Mouse (Mus musculus) left cerebral cortex, postnatal 10 days (tissue): ENCODE measurements around the gene Tgfb2. TPM values are rescaled to one million over a fixed set of nuclear protein-coding genes. Genes with fewer than 3 reads are reported as not detected.

Source experiments
- DNase-seq, 2 experiments: peaks; one replicate each; pipeline ENCODE4 v3.0.0; 2021 to 2022; ENCODE audit warnings: low spot score in 2 of 2, mixed read lengths in 1 of 2; ENCODE audit errors: extremely low spot score in 1 of 2
- intact Hi-C: fragments of 180-260 bp; cut with DNase I; formaldehyde crosslinking; loops from one replicate; pipeline ENCODE4 v1.15.1; 2025
- total RNA-seq, 2 experiments: library from RNA; stranded (reverse); gene quantifications; 2 replicates each; pipeline ENCODE4 v1.2.3; 2021

The Tgfb2 gene
- total RNA-seq, 2 experiments from 2014 or later = 10.5 to 13.7 TPM

- DNase-seq = no peak
- intact Hi-C loops = no loop called here
Measured at GRCm38 (mm10) chr1:186662996-186663395, 42.8 kb downstream of the Tgfb2 start.

GRCm38 (mm10) chr1:186661206-186661921, 44.4 kb downstream of the Tgfb2 start:
- DNase-seq = no peak
- intact Hi-C loops = no loop called here

- intact Hi-C loops = loop anchor here (5.0 kb wide), 1 partner anchor 44 kb away; no protein-coding TSS in a partner anchor
- no peak for DNase-seq
Measured at GRCm38 (mm10) chr1:186658783-186659182, 47.0 kb downstream of the Tgfb2 start.

DNA sequence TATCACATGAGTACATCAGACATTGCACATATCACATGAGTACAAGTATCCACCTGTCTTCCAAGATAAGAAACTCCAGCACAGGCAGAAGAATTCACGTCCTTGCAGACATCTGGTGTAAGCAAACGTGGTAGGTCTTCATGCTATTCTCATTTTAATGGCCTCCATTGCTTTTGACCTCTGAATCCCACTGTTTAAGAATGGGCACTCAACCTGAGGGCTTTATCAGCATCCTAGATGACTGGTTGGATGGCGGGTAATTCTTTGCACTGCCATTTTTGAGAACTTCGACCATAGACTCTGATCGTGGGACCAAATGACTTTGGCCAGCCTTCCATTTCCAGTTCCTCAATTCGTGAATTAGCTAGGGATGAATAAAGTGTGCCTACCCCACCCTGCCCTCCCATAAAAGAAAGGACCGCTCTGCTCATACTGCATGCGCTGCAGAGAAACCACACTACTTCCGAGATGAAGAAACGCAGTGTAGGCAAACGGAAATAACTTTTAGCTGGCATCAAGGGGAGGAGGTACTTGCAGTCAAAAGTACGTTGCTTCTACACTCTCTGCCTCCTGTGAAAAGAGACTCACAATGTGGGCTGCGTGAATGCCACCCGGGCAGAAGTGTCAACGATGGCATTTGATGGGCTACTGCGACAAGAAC, 48.1 kb downstream of the Tgfb2 start:
- intact Hi-C loops = loop anchor here (5.0 kb wide), 1 partner anchor 45 kb away; no protein-coding TSS in a partner anchor
- no peak for DNase-seq

- no peak for DNase-seq
- intact Hi-C loops = loop anchor here (5.0 kb wide), 1 partner anchor 45 kb away; no protein-coding TSS in a partner anchor
Measured at GRCm38 (mm10) chr1:186656732-186657329, 49.0 kb downstream of the Tgfb2 start.

- intact Hi-C loops = loop anchor here (5.0 kb wide), 1 partner anchor 46 kb away; no protein-coding TSS in a partner anchor
- no peak for DNase-seq
Measured at GRCm38 (mm10) chr1:186656201-186656600, 49.6 kb downstream of the Tgfb2 start.

- intact Hi-C loops = loop anchor here (5.0 kb wide), 1 partner anchor 47 kb away; no protein-coding TSS in a partner anchor
- DNase-seq = peak; percentile 43 to 49
Measured at GRCm38 (mm10) chr1:186655096-186655495, 50.7 kb downstream of the Tgfb2 start.

- DNase-seq = no peak
- intact Hi-C loops = no loop called here
Measured at GRCm38 (mm10) chr1:186652208-186652607, 53.6 kb downstream of the Tgfb2 start.

DNA sequence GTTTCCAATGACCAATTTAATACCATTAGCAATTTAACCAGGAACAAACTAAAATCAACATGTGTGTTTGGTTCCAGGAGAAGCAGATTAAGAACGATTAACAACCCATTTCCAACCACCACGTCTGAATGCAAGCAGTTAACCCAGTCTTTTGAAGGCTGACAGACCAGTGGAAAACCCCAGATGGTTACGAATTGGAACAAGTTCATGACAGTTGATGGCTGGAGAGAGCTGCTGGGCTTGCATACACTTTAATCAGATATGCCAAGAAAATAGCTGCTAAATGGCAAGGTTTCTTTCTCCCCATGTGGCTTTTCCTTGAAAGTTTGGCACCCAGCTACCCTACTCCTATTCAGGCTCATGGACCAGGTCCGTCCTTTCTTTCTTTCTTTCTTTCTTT, 55.8 kb downstream of the Tgfb2 start:
- intact Hi-C loops = no loop called here
- no peak for DNase-seq

- intact Hi-C loops = no loop called here
- DNase-seq = no peak
Measured at GRCm38 (mm10) chr1:186637304-186638213, 68.2 kb downstream of the Tgfb2 start.

GRCm38 (mm10) chr1:186635045-186635444, 70.7 kb downstream of the Tgfb2 start:
- intact Hi-C loops = no loop called here
- DNase-seq = no peak

- intact Hi-C loops = no loop called here
- no peak for DNase-seq
Measured at GRCm38 (mm10) chr1:186631457-186631856, 74.3 kb downstream of the Tgfb2 start.

DNA sequence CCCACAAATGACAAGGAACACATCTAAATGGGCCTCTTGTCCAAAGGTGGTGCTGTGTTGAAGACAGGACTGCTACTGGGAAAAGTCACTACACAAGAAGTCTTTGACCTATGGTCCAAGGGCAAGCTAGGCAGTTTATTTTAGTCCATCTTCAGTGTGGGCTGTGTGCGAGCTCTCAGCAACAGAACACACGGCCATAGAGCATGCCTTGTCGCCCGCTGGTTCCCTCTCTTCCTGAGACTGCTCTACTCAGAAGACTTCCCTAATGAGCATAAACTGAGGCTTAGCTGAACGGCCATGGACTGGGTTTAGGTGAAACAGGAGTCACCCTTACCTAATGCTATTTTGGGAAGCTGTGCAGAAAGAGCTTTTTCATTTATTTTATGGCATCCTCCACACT, 74.8 kb downstream of the Tgfb2 start:
- no peak for DNase-seq
- intact Hi-C loops = no loop called here

DNA sequence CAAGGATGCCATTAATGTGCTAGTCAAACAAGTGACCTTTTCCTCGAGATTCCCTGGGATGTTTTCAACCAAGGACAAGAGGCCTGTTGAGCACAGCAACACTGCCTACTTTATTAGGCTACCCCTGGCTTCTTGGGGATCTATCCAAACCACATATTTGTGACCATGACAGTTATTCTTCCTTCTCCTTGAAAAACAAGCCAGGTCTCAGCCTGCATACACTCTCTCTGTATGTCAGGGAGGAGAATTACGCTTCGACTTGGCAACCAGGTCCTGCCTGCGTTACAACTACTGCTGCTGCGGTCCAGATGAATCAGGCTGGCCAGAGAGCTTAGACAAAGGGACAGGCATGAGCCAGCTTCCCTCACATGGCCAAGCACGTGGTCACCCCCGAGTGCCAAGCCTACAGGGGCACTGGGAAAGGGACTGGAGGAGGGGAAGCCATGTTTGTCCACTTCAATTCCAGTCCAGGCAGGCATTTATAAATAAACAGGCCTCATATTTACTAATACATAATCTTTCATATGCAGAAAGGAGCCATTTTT, 78.3 kb downstream of the Tgfb2 start:
- intact Hi-C loops = no loop called here
- peak; percentile 56 for DNase-seq

- intact Hi-C loops = no loop called here
- DNase-seq = no peak
Measured at GRCm38 (mm10) chr1:186624474-186624873, 81.3 kb downstream of the Tgfb2 start.

DNA sequence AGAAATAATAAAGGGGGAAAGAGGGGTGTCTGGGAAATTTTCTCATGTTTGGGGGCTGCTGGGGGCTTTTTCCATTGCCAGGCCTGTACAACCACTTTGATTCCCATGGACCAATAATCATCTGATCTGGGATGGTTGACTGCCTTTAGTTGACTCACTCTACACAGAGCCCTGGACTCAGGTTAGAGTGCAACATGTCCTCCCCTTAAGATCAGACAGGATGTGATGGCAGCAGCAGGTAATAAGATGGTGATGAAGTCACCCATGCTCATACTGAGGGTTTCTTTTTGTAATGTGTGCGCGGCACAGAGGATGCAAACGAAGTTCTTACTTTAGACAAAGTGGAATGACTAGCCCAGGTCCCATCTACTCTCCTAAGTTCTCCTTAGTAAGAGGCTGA, 84.0 kb downstream of the Tgfb2 start:
- intact Hi-C loops = no loop called here
- DNase-seq = no peak

DNA sequence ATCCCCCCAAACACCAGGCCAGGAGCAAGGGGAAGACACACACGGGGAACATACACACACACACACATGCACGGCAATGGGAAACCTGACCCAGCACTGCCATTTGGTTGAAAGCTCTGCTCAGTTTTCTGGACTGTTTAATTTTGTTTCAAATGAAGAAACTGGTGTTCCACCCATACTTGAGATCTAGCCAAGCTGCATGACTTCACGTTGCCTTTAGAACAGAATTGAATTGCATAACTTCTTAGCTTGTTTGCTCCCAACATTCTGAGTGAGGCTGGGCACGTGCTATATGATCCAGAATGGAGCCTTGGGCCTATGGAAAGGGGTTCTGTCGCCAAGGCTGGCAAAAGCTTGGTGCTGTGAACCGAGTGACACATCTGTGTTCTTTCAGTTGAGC, 87.5 kb downstream of the Tgfb2 start:
- DNase-seq = no peak
- intact Hi-C loops = no loop called here

DNA sequence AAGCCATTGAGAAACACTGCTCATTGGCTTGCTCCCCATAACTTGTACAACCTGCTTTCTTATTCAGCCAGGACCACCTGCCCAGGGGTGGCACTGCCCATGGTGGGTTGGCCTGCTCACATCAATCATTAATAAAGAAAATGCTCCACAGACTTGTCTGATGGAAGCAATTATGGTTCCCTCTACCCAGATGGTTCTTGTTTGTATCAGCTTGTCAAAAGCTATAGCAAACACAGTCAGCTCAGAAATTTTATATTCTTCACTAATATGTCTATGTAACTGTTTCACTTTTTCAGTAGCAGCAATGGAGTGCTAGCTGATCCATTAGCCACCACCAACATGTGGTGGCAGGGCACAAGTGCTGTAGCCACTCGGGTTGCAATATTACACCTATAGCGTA, 94.4 kb downstream of the Tgfb2 start:
- no peak for DNase-seq
- intact Hi-C loops = no loop called here

DNA sequence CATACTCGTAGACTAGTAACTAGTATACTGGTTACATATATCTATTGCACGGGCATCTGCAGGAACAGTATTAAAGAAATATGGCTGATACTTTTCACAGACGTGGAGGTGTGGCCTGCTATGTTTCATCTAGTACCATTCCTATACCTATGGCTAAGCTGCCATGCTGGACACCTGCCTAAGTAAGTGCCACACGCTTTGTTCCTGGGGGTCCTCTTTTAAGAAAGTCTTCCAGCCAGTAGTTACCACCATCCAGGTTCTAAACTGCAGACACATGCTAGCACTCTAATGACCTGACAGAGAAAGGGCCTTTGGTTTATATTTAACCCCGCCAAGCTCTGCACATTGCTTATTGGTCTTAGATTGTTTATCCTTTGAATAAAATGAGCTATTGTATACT, 95.3 kb downstream of the Tgfb2 start:
- intact Hi-C loops = no loop called here

More for the DNA sequence above, 95.3 kb downstream of the Tgfb2 start:
- DNase-seq = no peak
